Mouse (Mus musculus): ENCODE measurements around the gene Mthfr. TPM values are rescaled to one million over a fixed set of nuclear protein-coding genes. Genes with fewer than 3 reads are reported as not detected.

Gene Mthfr
- polyA plus RNA-seq, 1 experiment from 2014 or later = 19.7 TPM

GRCm38 (mm10) chr4:148009641-148010040, 29.2 kb upstream of the Mthfr start:
- Histone ChIP-seq H3K9me3 (ENCODE audit: control insufficient read depth, low read length) (no peaks in the 10 kb centered on the region), H3K4me3 (ENCODE audit: low read length) (no peak overlapping the region), H3K4me2 (replicated peaks; ENCODE audit: low read depth, low read length) (no peak overlapping the region), H3K27ac (ENCODE audit: low read depth, low read length) (no peak overlapping the region), H3K9ac (ENCODE audit: low read depth, low read length) (no peak overlapping the region), H3K27me3 (ENCODE audit: control insufficient read depth, insufficient read depth, low read length) (no peaks in the 10 kb centered on the region), H3K36me3 (ENCODE audit: control insufficient read depth, insufficient read depth, low read length) (peaks cover 96% of the 10 kb centered on the region), H3K4me1 (ENCODE audit: control insufficient read depth, insufficient read depth, low read length) (no peaks in the 10 kb centered on the region)
- ATAC-seq (ENCODE audit: low FRiP score, low TSS enrichment) = no peak
- 74% methylated on average over 2 of the region's 2 CpGs for WGBS

DNA sequence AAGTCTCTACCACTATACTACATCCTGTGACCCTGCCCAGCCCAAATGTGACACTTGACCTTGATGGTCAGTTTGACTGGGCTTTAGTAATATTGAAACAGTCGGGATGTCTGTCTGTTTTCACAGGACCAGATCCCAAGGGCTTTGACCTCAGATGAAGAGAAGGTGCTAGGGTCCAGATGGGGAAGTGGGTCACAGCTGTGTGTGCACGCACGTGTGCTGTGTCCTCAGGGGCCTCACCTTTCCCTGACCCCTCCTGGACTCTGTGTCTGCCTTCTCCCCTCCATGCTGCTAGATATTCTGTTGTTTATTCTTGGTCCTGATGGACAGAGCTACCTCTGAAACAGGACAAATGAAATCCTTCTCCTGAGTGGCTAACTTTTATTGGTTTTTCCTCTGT, 27.5 kb upstream of the Mthfr start:
- Histone ChIP-seq H3K27me3 (ENCODE audit: control insufficient read depth, insufficient read depth, low read length) (no peaks in the 10 kb centered on the region), H3K9ac (ENCODE audit: low read depth, low read length) (no peak overlapping the region), H3K4me1 (ENCODE audit: control insufficient read depth, insufficient read depth, low read length) (no peaks in the 10 kb centered on the region), H3K4me3 (ENCODE audit: low read length) (no peak overlapping the region), H3K9me3 (ENCODE audit: control insufficient read depth, low read length) (no peaks in the 10 kb centered on the region), H3K36me3 (ENCODE audit: control insufficient read depth, insufficient read depth, low read length) (peaks cover 98% of the 10 kb centered on the region), H3K4me2 (replicated peaks; ENCODE audit: low read depth, low read length) (no peak overlapping the region), H3K27ac (ENCODE audit: low read depth, low read length) (no peak overlapping the region)
- no peak for ATAC-seq (ENCODE audit: low FRiP score, low TSS enrichment)
- WGBS = 73% methylated on average over 3 of the region's 3 CpGs

DNA sequence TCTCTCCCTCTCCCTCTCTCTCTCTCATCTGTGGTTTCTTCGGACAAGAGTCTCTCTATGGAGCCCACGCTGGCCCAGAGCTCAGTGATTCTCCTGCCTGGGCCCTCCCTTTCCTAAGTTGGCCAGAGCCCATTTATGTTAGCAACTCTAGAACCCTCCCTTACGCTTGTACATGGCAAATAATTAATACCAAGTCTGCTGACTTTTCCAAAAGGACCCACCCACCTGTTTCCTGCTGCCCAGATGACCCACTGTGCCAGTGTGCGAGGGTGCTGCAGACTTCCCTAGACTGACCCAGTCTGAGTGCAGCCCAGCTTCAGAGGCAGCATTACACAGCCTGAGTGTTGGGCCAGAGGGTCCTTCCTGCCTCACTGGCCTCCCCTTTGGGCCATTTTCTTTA, 26.7 kb upstream of the Mthfr start:
- Histone ChIP-seq H3K27me3 (ENCODE audit: control insufficient read depth, insufficient read depth, low read length) (no peaks in the 10 kb centered on the region), H3K4me2 (replicated peaks; ENCODE audit: low read depth, low read length) (no peak overlapping the region), H3K4me3 (ENCODE audit: low read length) (no peak overlapping the region), H3K36me3 (ENCODE audit: control insufficient read depth, insufficient read depth, low read length) (peaks cover 98% of the 10 kb centered on the region), H3K9me3 (ENCODE audit: control insufficient read depth, low read length) (no peaks in the 10 kb centered on the region), H3K9ac (ENCODE audit: low read depth, low read length) (no peak overlapping the region), H3K27ac (ENCODE audit: low read depth, low read length) (no peak overlapping the region), H3K4me1 (ENCODE audit: control insufficient read depth, insufficient read depth, low read length) (no peaks in the 10 kb centered on the region)
- ATAC-seq (ENCODE audit: low FRiP score, low TSS enrichment) = no peak
- WGBS = 93% methylated on average over 4 of the region's 4 CpGs

GRCm38 (mm10) chr4:148015418-148015817, 23.5 kb upstream of the Mthfr start:
- H3K4me1 ChIP-seq (ENCODE audit: control insufficient read depth, insufficient read depth, low read length) = no peaks in the 10 kb centered on the region
- 85% methylated on average over 10 of the region's 10 CpGs for WGBS
- H3K4me3 ChIP-seq (ENCODE audit: low read length) = no peak overlapping the region
- no peaks in the 10 kb centered on the region for H3K9me3 ChIP-seq (ENCODE audit: control insufficient read depth, low read length)
- no peak overlapping the region for H3K4me2 ChIP-seq (replicated peaks; ENCODE audit: low read depth, low read length)
- H3K36me3 ChIP-seq (ENCODE audit: control insufficient read depth, insufficient read depth, low read length) = peaks cover 91% of the 10 kb centered on the region
- H3K27ac ChIP-seq (ENCODE audit: low read depth, low read length) = no peak overlapping the region
- ATAC-seq (ENCODE audit: low FRiP score, low TSS enrichment) = no peak
- no peaks in the 10 kb centered on the region for H3K27me3 ChIP-seq (ENCODE audit: control insufficient read depth, insufficient read depth, low read length)
- H3K9ac ChIP-seq (ENCODE audit: low read depth, low read length) = no peak overlapping the region

DNA sequence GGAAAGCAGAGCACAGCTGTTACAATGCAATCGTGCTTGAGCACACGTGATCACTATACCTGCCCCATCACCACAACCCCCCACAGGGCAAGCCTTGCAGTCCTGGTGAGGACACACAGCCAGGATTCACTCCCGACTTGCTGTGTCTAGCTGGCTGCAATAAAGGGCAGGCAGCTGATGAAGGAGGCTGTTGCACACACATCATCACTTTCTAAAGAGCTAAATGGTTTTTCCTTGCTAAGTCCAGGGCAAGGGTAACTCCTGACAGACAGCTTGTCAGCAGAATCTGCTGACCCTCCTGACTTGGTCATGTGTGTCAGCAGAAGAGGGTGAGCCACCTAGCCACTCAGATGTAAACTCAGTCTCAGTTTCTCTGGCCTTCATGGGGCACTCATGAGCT, 21.9 kb upstream of the Mthfr start:
- no peak for ATAC-seq (ENCODE audit: low FRiP score, low TSS enrichment)
- H3K4me2 ChIP-seq (replicated peaks; ENCODE audit: low read depth, low read length) = no peak overlapping the region
- H3K27ac ChIP-seq (ENCODE audit: low read depth, low read length) = no peak overlapping the region
- no peaks in the 10 kb centered on the region for H3K27me3 ChIP-seq (ENCODE audit: control insufficient read depth, insufficient read depth, low read length)
- no peak overlapping the region for H3K4me3 ChIP-seq (ENCODE audit: low read length)
- WGBS = 84% methylated on average over 3 of the region's 3 CpGs
- peaks cover 88% of the 10 kb centered on the region for H3K36me3 ChIP-seq (ENCODE audit: control insufficient read depth, insufficient read depth, low read length)
- H3K9me3 ChIP-seq (ENCODE audit: control insufficient read depth, low read length) = no peaks in the 10 kb centered on the region
- H3K9ac ChIP-seq (ENCODE audit: low read depth, low read length) = no peak overlapping the region
- no peaks in the 10 kb centered on the region for H3K4me1 ChIP-seq (ENCODE audit: control insufficient read depth, insufficient read depth, low read length)

DNA sequence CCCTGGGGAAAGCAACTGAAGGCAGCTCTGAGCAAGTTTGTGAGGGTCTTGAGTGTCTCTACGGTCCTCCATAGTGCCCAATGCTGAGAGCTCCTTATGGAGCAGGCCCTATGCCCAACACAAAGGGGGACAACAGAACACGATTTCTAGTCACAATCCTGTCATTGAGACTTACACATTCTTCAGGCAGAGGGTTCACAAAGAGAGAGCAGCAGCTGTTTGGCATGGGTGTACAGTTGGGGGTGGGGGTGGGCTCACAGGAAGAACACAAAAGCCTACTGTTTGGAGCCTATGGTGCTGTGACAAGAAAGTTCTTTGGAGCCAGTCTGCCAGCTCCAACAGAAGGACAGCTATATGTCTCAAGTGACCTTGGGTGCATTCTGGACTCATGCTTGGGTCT, 20.5 kb upstream of the Mthfr start:
- WGBS = 80% methylated on average over 2 of the region's 2 CpGs
- Histone ChIP-seq H3K4me2 (replicated peaks; ENCODE audit: low read depth, low read length) (no peak overlapping the region), H3K9me3 (ENCODE audit: control insufficient read depth, low read length) (no peaks in the 10 kb centered on the region), H3K27ac (ENCODE audit: low read depth, low read length) (no peak overlapping the region), H3K4me1 (ENCODE audit: control insufficient read depth, insufficient read depth, low read length) (no peaks in the 10 kb centered on the region), H3K27me3 (ENCODE audit: control insufficient read depth, insufficient read depth, low read length) (no peaks in the 10 kb centered on the region), H3K9ac (ENCODE audit: low read depth, low read length) (no peak overlapping the region), H3K36me3 (ENCODE audit: control insufficient read depth, insufficient read depth, low read length) (peaks cover 87% of the 10 kb centered on the region), H3K4me3 (ENCODE audit: low read length) (no peak overlapping the region)
- ATAC-seq (ENCODE audit: low FRiP score, low TSS enrichment) = no peak

DNA sequence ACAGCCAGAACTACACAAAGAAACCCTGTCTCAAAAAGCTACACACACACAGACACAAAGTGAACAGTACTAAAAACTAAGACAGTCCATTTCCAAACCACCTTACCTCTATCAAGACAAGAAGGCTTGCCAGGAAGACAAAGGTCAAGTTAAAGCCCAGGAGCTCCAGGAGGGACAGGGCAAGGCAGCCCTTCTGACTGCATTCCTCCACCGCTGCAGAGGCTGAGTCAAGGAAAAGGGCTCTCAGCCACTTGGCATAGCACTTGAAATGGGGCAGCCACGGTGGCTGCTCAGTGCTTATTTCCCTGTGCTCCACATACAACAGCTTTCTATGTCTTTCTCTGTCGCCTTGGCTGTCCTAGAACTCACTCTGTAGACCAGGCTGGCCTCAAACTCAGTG, 14.9 kb upstream of the Mthfr start:
- Histone ChIP-seq H3K4me3 (ENCODE audit: low read length) (no peak overlapping the region), H3K36me3 (ENCODE audit: control insufficient read depth, insufficient read depth, low read length) (peaks cover 81% of the 10 kb centered on the region), H3K27ac (ENCODE audit: low read depth, low read length) (no peak overlapping the region), H3K9me3 (ENCODE audit: control insufficient read depth, low read length) (no peaks in the 10 kb centered on the region), H3K27me3 (ENCODE audit: control insufficient read depth, insufficient read depth, low read length) (no peaks in the 10 kb centered on the region), H3K4me2 (replicated peaks; ENCODE audit: low read depth, low read length) (no peak overlapping the region), H3K9ac (ENCODE audit: low read depth, low read length) (no peak overlapping the region), H3K4me1 (ENCODE audit: control insufficient read depth, insufficient read depth, low read length) (no peaks in the 10 kb centered on the region)
- WGBS = 94% methylated on average over 3 of the region's 3 CpGs
- ATAC-seq (ENCODE audit: low FRiP score, low TSS enrichment) = no peak

GRCm38 (mm10) chr4:148029297-148029696, 9.6 kb upstream of the Mthfr start:
- Histone ChIP-seq H3K9me3 (ENCODE audit: control insufficient read depth, low read length) (no peaks in the 10 kb centered on the region), H3K27me3 (ENCODE audit: control insufficient read depth, insufficient read depth, low read length) (no peaks in the 10 kb centered on the region), H3K36me3 (ENCODE audit: control insufficient read depth, insufficient read depth, low read length) (peaks cover 53% of the 10 kb centered on the region), H3K27ac (ENCODE audit: low read depth, low read length) (no peak overlapping the region), H3K4me1 (ENCODE audit: control insufficient read depth, insufficient read depth, low read length) (no peaks in the 10 kb centered on the region), H3K4me2 (replicated peaks; ENCODE audit: low read depth, low read length) (no peak overlapping the region), H3K4me3 (ENCODE audit: low read length) (no peak overlapping the region), H3K9ac (ENCODE audit: low read depth, low read length) (no peak overlapping the region)
- ATAC-seq (ENCODE audit: low FRiP score, low TSS enrichment) = no peak
- WGBS = 94% methylated on average over 7 of the region's 7 CpGs

DNA sequence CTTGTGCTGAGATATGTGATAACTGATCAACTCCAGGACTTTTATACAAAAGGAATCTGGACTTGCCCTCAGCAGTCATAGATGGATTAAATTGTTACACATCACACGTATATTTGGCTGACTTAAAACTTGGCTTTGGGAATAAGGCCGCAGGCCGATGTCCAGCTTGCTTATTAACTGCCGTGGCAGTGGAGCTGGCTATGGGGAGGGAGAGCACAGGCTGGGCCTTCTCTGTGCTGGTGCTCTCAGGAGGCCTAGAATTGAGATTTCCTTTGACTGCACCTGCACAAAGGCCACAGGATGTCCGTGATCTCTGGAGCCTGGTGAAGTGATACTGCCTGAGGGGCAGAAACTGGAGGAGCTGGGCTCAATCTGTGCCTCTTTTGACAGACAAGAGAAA, 8.4 kb upstream of the Mthfr start:
- H3K4me3 ChIP-seq (ENCODE audit: low read length) = no peak overlapping the region
- H3K27me3 ChIP-seq (ENCODE audit: control insufficient read depth, insufficient read depth, low read length) = no peaks in the 10 kb centered on the region
- no peak for ATAC-seq (ENCODE audit: low FRiP score, low TSS enrichment)
- H3K4me2 ChIP-seq (replicated peaks; ENCODE audit: low read depth, low read length) = no peak overlapping the region
- no peaks in the 10 kb centered on the region for H3K4me1 ChIP-seq (ENCODE audit: control insufficient read depth, insufficient read depth, low read length)
- H3K27ac ChIP-seq (ENCODE audit: low read depth, low read length) = no peak overlapping the region
- H3K9me3 ChIP-seq (ENCODE audit: control insufficient read depth, low read length) = no peaks in the 10 kb centered on the region
- WGBS = 83% methylated on average over 5 of the region's 5 CpGs
- H3K9ac ChIP-seq (ENCODE audit: low read depth, low read length) = no peak overlapping the region
- peaks cover 49% of the 10 kb centered on the region; the same call in 1 of the 2 replicates for H3K36me3 ChIP-seq (ENCODE audit: control insufficient read depth, insufficient read depth, low read length)

All from kidney, embryonic 14.5 days (tissue).